Mouse (Mus musculus): ENCODE measurements around the gene 1700037C18Rik. TPM values are rescaled to one million over a fixed set of nuclear protein-coding genes. Genes with fewer than 3 reads are reported as not detected.
"Not testable (repeated sequence)": the region's sequence is repeated elsewhere in the genome, so short reads cannot be mapped to it uniquely, and the experiment has no call there.

Gene 1700037C18Rik
- polyA plus RNA-seq, 1 experiment from 2014 or later, result 1.9 TPM

GRCm38 (mm10) chr16:3852586-3852985 lies 55.9 kb downstream of the 1700037C18Rik start:
- Histone ChIP-seq H3K4me1 (ENCODE audit: control insufficient read depth, low read depth, low read length) (peaks cover 4% of the 10 kb centered on the region), H3K9ac (ENCODE audit: low read depth, low read length) (no peak overlapping the region), H3K4me2 (ENCODE audit: low read depth, low read length) (no peak overlapping the region), H3K4me3 (ENCODE audit: low read depth, low read length) (no peak overlapping the region), H3K36me3 (ENCODE audit: control insufficient read depth, insufficient read depth) (no peaks in the 10 kb centered on the region), H3K27ac (ENCODE audit: low read length) (no peak overlapping the region), H3K9me3 (replicated peaks; ENCODE audit: control insufficient read depth, low read length) (no peaks in the 10 kb centered on the region), H3K27me3 (ENCODE audit: control insufficient read depth, insufficient read depth, low read depth, low read length) (no peaks in the 10 kb centered on the region)
- 59% methylated on average over 12 of the region's 12 CpGs for WGBS (ENCODE audit: insufficient replicate concordance)
- no peak for ATAC-seq (ENCODE audit: low read depth)

GRCm38 (mm10) chr16:3851301-3851700 lies 57.2 kb downstream of the 1700037C18Rik start:
- not testable (repeated sequence) for H3K9ac ChIP-seq (ENCODE audit: low read depth, low read length); H3K4me2 ChIP-seq (ENCODE audit: low read depth, low read length); H3K36me3 ChIP-seq (ENCODE audit: control insufficient read depth, insufficient read depth); H3K9me3 ChIP-seq (replicated peaks; ENCODE audit: control insufficient read depth, low read length); H3K4me3 ChIP-seq (ENCODE audit: low read depth, low read length); H3K27me3 ChIP-seq (ENCODE audit: control insufficient read depth, insufficient read depth, low read depth, low read length); ATAC-seq (ENCODE audit: low read depth); H3K27ac ChIP-seq (ENCODE audit: low read length)
- H3K4me1 ChIP-seq (ENCODE audit: control insufficient read depth, low read depth, low read length), result peaks cover 12% of the 10 kb centered on the region
- whole genome bisulfite sequencing (ENCODE audit: insufficient replicate concordance), result 79% methylated on average over 13 of the region's 13 CpGs

GRCm38 (mm10) chr16:3848416-3848815 lies 60.1 kb downstream of the 1700037C18Rik start:
- H3K27me3 ChIP-seq (ENCODE audit: control insufficient read depth, insufficient read depth, low read depth, low read length), result no peaks in the 10 kb centered on the region
- H3K36me3 ChIP-seq (ENCODE audit: control insufficient read depth, insufficient read depth), result no peaks in the 10 kb centered on the region
- H3K9me3 ChIP-seq (replicated peaks; ENCODE audit: control insufficient read depth, low read length), result no peaks in the 10 kb centered on the region
- no peak overlapping the region for H3K4me3 ChIP-seq (ENCODE audit: low read depth, low read length)
- no peak overlapping the region for H3K27ac ChIP-seq (ENCODE audit: low read length)
- H3K9ac ChIP-seq (ENCODE audit: low read depth, low read length), result no peak overlapping the region
- H3K4me1 ChIP-seq (ENCODE audit: control insufficient read depth, low read depth, low read length), result peaks cover 12% of the 10 kb centered on the region
- no peak for ATAC-seq (ENCODE audit: low read depth)
- 68% methylated on average over 3 of the region's 3 CpGs for WGBS (ENCODE audit: insufficient replicate concordance)
- H3K4me2 ChIP-seq (ENCODE audit: low read depth, low read length), result no peak overlapping the region

GRCm38 (mm10) chr16:3847871-3848270 lies 60.6 kb downstream of the 1700037C18Rik start:
- 69% methylated on average over 4 of the region's 4 CpGs for WGBS (ENCODE audit: insufficient replicate concordance)
- Histone ChIP-seq H3K36me3 (ENCODE audit: control insufficient read depth, insufficient read depth) (no peaks in the 10 kb centered on the region), H3K27ac (ENCODE audit: low read length) (no peak overlapping the region), H3K4me1 (ENCODE audit: control insufficient read depth, low read depth, low read length) (peaks cover 12% of the 10 kb centered on the region), H3K4me3 (ENCODE audit: low read depth, low read length) (peak overlapping the region; percentile 79), H3K27me3 (ENCODE audit: control insufficient read depth, insufficient read depth, low read depth, low read length) (no peaks in the 10 kb centered on the region), H3K9ac (ENCODE audit: low read depth, low read length) (peak overlapping the region; percentile 2), H3K4me2 (ENCODE audit: low read depth, low read length) (peak overlapping the region; percentile 86), H3K9me3 (replicated peaks; ENCODE audit: control insufficient read depth, low read length) (no peaks in the 10 kb centered on the region)
- no peak for ATAC-seq (ENCODE audit: low read depth)

- Histone ChIP-seq H3K4me2 (ENCODE audit: low read depth, low read length) (peak within 1 kb of the TSS; percentile 86), H3K9ac (ENCODE audit: low read depth, low read length) (peak within 1 kb of the TSS; percentile 79), H3K9me3 (replicated peaks; ENCODE audit: control insufficient read depth, low read length) (no peaks in the 10 kb centered on the region), H3K36me3 (ENCODE audit: control insufficient read depth, insufficient read depth) (no peaks in the 10 kb centered on the region), H3K27me3 (ENCODE audit: control insufficient read depth, insufficient read depth, low read depth, low read length) (no peaks in the 10 kb centered on the region), H3K4me3 (ENCODE audit: low read depth, low read length) (peak within 1 kb of the TSS; percentile 79), H3K27ac (ENCODE audit: low read length) (peak within 1 kb of the TSS; percentile 65), H3K4me1 (ENCODE audit: control insufficient read depth, low read depth, low read length) (peaks cover 12% of the 10 kb centered on the region)
- ATAC-seq (ENCODE audit: low read depth), result peak; percentile 99
- WGBS (ENCODE audit: insufficient replicate concordance), result 3% methylated on average over 38 of the region's 38 CpGs
Measured at GRCm38 (mm10) chr16:3846711-3847518, 61.6 kb downstream of the 1700037C18Rik start, which contains the start of gene Zfp174. TSS of gene Zfp174 (plus strand) at chr16:3847268.

Small RNA genes within 50 kb of the gene (microRNA-seq; reads per million reads assigned to microRNA genes)
- not detected for gene Gm23493

Other genes with a start within 250 kb of the 1700037C18Rik start
- gene Mefv, start 190.6 kb downstream of the 1700037C18Rik start, polyA plus RNA-seq (2015; fragmentation: Nextera tagmentation; extraction: Ambion mirVana), result 0.45 and 0.51 TPM in 2 replicates
- 13.1 and 14.9 TPM in 2 replicates for gene Zfp263, start 164.6 kb downstream of the 1700037C18Rik start, polyA plus RNA-seq (2015; fragmentation: Nextera tagmentation; extraction: Ambion mirVana)
- not detected in 2 replicates for gene Olfr15, start 77.8 kb downstream of the 1700037C18Rik start, polyA plus RNA-seq (2015; fragmentation: Nextera tagmentation; extraction: Ambion mirVana)
- 0.34 and 0.44 TPM in 2 replicates for gene Zfp174, start 61.4 kb downstream of the 1700037C18Rik start, polyA plus RNA-seq (2015; fragmentation: Nextera tagmentation; extraction: Ambion mirVana)
- gene Naa60, start 36.3 kb downstream of the 1700037C18Rik start, polyA plus RNA-seq (2015; fragmentation: Nextera tagmentation; extraction: Ambion mirVana), result 22.7 and 24.1 TPM in 2 replicates
- 2.2 and 2.5 TPM in 2 replicates for gene Zfp597, start 24.1 kb downstream of the 1700037C18Rik start, polyA plus RNA-seq (2015; fragmentation: Nextera tagmentation; extraction: Ambion mirVana)
- 0.71 and 0.98 TPM in 2 replicates for gene Gm20695, start 24.0 kb downstream of the 1700037C18Rik start, polyA plus RNA-seq (2015; fragmentation: Nextera tagmentation; extraction: Ambion mirVana)
- 5.7 and 6.5 TPM in 2 replicates for gene Cluap1, start 112 bp upstream of the 1700037C18Rik start, polyA plus RNA-seq (2015; fragmentation: Nextera tagmentation; extraction: Ambion mirVana)
- gene Nlrc3, start 67.9 kb upstream of the 1700037C18Rik start, polyA plus RNA-seq (2015; fragmentation: Nextera tagmentation; extraction: Ambion mirVana), result 0.37 TPM in 2 replicates
- 7.9 and 8.3 TPM in 2 replicates for gene Slx4, start 95.1 kb upstream of the 1700037C18Rik start, polyA plus RNA-seq (2015; fragmentation: Nextera tagmentation; extraction: Ambion mirVana)
- gene Dnase1, start 128.3 kb upstream of the 1700037C18Rik start, polyA plus RNA-seq (2015; fragmentation: Nextera tagmentation; extraction: Ambion mirVana), result 0.70 and 1.1 TPM in 2 replicates
- gene Trap1, start 169.1 kb upstream of the 1700037C18Rik start, polyA plus RNA-seq (2015; fragmentation: Nextera tagmentation; extraction: Ambion mirVana), result 80.2 and 82.8 TPM in 2 replicates

Data from liver, embryonic 16.5 days (tissue).